Mouse (Mus musculus) heart, adult 9 months (tissue): ENCODE data around the gene Rnf34.

Experiments used
- DNase-seq, 2 experiments: peaks; one replicate each; pipeline ENCODE4 v3.0.0; 2022; ENCODE audit warnings: low spot score in 2 of 2

Rnf34 gene

DNA sequence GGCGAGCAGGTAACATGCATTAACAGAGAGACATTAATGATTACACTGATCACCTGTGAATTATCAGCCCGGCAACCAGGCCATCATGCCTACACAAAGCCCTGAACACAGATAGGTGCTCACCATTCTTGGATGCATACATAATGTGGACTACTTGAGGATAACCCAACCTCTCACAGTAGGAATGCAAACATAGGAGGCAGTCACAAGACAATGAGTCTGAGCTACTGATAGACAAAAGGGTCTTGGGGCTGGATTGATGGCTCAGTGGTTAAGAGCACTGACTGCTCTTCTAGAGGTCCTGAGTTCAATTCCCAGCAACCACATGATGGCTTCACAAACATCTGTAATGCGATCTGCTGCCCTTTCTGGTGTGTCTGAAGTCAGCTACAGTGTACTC is 22.8 kb downstream of the Rnf34 start:
- no peak for DNase-seq

DNA sequence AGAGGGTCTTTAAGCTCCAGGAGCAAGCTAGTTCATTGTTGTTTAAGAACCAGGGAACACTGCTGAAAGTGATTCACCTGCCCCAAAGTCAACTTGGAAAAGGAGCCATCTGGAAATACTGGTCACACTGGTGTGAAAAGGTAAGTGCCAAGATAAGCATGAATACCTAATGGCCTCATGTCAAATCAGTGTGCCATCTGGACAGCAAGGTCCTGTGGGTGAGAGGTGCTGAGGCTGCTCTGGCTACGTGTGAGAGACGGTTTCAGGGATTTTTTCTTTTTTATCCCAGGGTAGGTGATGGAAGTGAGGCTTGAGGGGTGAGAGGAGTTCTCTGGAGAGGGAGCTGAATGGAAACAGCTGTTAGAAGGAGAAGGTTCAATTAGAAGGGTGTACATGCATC is 23.7 kb downstream of the Rnf34 start:
- no peak for DNase-seq

DNA sequence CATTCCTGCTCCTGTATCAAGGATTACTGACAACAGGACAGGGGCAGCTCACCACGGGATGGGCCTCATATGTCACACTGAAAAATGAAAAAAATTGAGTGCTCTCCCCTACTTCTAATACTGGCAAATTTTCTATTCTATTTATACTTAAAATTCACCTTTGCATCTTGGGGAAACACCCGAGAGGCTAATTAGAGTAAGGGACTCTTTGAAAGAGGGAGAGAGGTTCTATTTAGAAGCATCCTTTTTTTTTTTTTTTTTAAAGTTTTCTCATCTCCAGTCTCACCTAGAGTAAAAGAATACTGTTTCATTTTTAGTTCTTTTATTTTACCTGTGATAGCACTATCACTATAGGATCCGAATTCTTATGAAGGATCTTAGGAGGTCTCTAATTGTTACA is 24.5 kb downstream of the Rnf34 start:
- no peak for DNase-seq

DNA sequence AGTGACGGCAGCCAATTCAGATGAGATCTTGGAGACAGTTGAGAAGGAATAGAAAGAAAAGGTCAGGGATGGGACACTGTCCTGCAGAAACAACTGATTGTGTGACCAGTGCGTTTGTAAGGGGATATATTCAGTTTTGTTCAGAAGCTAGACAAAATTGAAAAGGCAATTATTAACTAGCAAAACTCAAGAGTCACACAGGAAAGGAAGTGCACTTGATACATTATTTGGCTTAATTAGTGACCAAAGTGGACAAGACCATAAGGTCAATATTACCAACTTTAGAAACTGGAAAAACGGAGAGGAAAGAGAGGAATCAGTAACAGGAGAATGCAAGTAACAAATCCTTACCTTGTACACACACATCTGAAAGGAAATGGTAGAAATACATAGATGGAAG is 26.8 kb downstream of the Rnf34 start:
- DNase-seq = no peak

DNA sequence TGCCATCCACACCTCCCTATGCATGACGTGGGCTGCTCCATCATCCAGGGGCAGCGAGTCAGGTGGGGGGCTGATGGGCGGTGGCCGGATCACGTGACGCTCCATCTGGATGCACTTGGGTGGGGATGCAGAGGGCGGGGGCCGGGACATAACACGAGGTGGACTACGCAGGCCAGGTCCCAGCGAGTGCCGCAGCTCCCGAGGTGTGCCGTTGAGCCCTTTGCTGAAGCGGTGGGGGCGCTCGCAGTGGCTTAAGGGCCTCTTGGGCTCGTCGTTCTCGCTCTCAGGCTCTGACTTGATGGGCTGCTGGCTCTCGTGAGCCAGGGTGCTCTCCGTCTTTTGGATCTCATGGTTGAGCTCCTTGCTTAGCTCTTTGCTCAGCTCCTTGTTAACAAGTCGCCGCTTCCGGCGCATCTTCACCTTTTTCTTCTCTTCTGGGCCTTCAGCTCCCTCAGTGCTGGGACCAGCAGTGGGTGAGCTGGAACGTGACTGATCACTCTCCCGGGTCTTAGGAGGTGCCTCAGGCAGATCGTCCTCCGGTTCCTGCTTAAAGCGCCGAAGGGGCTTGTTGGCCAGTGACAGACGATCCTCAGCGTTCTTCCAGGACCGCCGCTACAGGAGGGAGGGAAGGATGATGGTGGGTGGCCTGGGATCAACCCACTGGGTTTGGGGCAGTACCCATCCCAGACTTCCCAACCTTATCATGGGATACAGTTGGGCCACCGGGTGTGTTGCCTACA is 30.6 kb downstream of the Rnf34 start:
- DNase-seq = no peak

DNA sequence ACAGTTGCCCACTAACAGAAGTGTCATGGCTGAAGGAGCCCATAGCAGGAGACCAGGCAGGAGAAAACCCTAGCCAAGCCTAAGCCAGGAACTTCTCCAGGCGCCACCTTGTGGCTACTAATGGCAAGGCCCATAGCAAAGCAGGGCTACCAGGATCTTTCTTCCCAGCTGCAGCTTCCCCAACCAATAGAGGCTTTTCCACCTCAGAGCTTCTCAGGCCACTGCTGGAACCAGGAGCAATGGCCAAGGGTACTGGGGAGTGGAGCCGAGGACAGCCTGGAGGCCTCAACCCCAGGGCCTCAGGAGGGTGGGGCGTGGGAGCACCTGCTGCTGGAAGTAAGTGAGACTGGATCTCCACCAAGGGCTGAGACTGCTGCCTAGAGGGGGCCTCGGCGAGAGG is 31.5 kb downstream of the Rnf34 start:
- peak; percentile 29 to 38 for DNase-seq

DNA sequence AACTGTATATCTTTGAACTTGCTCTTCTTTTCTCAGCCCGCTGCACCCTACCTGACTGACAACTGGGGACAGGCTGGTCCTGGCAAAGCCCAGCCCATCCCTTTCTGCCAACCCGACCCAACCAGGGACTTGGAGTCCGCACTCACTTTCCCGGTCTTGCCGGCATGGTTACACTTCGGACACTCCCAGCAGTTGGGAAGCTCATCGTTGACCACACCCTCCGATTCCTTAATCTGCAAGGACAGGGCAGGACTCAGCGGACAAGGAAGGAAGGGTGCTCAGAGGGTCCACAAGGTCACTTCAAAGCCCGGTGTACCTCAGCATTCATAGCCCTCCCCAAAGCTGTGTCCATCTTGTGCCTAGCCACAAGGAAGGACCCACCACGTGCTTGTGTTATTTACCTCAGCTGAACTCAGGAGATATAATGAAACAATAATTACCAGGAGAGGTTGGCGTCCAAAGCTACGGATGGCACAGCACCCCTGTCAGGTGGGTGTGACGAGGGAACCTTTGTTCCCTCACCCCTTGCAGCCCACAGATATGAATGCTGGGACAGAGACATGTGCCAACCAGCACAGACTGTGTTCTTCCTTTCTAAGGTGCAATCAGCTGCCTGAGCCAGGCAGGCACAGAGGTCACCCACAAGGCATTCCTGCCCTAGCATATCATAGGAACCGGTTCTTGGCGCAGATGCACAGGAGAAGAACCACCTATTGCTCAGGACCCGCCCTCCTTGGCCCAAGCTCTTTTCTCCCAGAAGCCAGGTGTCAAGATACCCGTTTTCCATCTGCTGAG is 32.6 kb downstream of the Rnf34 start:
- no peak for DNase-seq

DNA sequence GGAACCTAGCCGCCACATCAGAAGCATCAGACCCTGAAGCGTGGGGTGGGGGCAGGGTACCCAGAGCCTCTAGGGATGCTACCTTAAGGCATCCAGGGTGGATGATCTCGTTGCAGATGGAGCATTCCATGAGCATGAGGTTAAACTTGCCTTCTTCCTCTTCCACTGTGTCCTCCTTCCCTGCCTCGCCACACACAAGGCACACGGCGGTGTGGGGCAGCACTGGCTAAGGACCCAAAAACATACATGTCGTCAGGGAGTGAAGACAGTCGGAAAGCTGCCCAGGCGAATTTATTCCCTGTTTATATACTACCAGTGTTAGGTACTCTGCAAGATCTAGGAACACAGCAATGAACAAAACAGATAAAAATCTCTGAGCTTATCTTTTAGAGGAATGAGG is 33.4 kb downstream of the Rnf34 start:
- no peak for DNase-seq

DNA sequence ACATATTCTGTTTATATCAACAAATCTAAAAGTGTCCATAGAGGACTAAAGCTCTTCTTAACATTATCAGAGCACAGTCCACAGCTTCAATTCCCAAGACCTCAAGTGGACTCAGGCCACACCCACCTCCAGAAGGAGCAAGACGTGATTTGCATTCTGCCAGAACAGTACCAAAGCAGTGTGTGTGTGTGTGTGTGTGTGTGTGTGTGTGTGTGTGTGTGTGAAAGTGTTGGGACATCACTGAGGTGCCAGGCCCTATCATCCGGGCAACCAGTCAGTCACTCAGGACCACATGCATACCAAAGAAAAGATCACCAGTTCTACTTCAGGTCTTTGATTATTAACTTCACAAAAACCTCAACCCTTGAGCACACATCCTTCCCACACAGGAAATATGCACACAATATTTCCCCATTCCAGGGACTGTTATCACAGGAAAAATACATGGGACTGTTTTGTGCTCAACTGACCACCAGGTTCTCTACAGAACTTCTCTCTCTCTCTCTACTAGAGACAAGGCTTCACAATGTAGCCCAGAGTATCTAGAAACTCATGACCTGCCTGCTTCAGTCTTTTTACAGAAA is 33.9 kb downstream of the Rnf34 start:
- no peak for DNase-seq

DNA sequence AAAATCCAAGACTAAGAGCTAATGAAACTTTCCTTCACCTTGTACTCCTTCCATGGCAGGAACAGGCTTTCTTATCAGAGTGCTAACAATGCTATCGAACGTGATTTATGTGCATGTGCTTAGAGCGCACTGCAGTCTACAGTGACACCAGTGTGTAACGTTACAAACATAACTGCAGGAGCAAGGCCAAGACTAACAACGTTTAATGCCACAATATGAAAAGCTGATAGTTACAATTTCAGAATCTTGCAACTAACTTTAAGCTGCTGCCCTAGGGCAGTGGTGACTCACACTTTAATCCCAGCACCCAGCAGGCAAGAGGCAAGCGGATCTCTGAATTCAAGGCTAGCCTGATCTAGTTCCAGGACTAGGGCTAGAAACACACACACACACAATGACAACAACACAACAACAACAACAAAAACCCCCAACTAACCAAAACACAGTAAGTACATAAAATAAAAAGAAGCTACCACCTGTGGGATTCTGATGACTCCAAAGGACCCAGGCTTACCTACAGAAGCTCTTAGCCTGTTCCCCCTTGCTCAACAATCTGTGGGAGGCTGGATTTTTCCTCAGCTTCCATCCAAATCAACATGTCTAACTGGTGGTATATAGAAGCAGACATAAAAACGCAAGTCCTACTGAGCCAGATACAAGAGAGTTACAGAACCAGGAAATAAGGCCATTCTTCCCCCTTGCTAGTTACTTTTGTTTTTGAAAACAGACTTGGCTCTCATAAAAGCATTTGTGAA is 34.9 kb downstream of the Rnf34 start:
- no peak for DNase-seq

DNA sequence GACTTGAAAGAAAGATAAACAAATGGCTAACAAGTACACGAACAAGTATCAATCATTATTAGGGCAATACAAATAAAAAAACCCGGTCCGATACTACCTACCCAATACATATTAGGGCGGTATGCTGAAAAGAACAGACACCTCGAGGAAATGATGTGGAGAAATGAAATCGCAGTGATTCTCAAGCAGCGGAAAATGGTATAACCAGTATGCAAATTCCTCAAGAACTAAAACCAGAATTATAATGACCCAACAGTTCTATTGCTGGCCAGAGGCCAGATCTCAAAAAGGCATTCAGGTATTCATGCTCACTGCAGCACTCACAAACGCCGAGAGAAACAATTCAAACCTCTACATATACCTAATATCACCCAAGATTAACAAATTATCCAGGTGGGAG is 37.2 kb downstream of the Rnf34 start:
- DNase-seq = no peak

DNA sequence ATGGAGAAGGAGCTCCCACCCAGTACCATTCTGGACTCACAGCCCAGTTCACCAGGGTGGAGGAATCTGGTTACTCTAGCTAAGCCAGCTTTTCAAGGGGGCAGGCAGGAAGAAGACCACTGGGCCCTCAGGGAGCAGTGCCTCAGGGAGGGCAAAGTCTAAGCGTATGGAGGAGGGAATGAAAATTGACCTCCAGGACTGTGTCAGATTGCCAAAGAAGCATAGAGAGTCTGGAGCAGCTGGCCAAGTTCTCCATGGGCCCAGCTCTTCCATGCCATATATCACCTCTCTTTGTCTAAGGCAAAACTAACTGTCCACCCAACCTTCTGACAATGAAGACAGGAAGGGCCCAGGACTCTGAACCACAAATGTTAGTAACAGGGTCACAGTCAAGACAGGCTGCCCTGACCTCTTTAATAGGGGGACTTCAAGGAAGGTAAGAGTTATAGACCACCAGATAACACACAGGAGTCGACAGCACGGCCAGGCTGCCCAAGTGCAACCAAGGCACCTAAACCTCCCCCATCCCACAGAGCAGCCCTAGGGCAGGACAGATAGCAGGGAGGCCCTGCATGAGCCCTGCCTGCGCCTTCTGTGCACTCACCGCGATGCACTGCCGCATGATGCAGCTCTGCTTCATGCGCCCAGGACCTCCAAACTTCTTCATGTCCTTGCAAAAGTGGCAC is 38.2 kb downstream of the Rnf34 start:
- DNase-seq = no peak

DNA sequence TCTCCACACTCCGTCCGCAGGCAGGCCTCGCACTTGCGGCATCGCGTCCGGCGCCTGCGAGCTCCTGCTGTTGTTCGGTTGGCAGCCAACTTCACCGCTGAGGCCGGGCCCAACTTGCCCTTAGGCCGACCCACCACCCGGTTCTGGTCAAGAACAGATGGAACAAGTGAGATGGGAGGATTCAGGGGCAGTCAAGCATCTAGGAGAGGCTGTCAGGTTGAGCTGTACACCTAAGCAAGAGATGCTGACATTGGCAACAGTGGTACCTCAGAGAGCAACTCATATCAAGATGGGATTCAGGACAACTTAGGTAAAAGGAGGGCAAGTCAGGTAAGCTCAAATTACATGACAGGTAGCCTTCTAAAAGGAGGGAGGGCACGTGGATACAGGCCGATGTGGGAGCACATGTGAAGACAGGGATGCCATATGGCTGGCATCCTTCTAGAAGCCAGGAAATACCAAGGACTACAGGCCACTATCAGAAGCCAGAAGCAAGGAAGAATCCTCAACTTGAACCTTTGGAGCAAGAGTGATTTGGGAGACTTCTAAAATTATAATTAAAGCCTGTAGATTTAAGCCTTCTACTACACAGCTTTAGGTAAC is 38.9 kb downstream of the Rnf34 start:
- DNase-seq = no peak

DNA sequence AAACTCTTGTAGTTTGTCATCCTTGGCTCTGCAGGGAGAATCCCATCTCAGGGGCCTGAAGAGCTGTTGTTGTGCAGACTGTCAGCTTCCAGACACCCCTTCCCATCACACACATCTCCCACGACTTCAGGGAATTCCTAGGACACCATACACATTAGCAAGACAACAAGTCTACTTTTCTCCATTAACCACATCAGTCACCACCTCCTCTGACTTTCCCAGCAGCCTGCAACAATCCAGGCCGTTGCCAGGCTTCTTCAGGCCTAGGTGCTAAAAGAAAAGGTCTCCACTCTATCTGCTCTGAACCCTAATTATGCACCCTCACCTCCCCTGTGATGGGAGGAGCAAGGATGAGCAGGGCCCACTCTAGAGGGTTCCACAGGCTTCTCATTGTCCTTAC is 40.5 kb downstream of the Rnf34 start:
- no peak for DNase-seq

DNA sequence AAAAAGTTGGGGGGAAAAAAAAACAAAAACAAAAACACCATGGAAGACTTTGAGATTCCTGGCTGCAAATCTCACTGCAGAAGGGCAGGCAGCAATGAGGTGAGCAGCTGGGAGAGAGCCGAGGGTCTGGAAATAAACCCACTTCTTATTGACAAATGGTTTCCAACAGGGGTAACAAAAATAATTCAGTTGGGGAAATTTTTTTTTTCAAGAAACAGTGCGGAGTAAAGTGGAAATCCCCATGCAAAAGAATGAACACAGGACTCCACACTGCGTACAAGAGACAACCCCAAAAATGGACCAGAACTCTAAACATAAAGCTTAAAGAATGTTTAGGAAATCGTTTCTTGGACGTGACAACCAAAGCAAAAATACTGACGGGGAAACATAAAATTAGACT is 43.4 kb downstream of the Rnf34 start:
- DNase-seq = no peak

DNA sequence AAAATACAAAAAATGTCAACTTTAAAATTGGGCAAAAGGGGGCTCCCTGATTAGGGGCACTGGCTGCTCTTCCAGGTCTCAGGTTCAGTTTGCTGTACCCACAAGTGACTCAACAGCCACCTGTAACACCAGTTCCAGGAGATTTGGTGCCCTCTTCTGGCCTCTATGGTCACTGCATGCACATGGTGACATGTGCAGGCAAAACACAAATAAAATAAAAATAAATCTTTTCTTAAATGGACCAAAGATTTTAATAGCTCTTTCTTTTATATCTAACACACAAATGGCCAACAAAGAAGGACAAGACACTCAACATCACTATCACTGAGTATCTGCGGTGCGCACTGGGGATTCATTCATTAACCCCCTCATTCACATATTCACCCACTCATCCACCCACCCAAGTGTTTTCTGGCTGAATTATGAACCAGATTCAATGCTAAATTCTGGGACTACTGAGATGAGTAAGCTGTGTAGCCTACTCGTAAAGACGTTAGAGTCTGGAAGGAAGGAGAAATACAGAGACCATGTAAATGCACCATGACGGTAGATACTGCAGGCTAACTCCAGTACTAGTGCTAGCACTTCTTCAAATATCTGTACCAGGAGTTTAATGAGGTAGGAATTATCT is 44.3 kb downstream of the Rnf34 start:
- DNase-seq = no peak

DNA sequence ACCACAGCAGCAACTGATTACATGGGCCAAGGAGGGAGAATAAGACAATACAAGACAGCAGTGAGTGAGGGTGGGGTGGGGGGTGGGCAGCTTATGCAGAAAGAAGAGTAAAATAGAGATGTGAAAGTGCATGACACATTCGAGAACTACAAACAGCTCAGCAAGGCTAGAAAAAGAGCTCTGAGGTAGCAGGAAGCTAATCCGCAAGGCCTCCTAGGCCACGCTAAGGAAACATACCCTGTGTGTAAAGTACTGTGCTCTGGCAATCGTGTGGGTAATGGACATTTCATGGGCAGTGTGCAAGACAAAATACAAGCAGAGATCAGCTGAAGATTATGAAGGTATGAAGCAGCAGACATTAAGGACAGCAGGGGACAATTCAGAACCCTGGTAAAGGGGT is 45.0 kb downstream of the Rnf34 start:
- DNase-seq = no peak

DNA sequence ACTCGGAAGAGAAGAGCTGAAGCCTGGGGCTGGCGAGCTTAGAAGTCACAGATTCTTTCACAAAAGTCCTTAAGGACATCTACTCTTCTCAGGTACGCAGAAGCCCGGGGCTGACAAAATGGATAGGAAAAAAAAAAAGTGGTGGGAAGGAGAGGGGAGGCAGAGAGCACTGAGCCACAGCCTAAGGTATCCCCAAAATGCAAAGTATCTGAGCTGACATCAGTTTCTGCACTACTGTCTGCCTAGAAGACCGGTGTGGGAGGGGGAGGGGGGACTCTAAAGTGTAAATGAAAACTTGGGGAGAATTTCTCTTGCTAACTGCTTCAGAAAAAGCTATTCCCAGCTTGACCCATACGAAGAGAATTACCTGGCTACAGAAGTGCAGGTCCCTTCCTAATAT is 48.3 kb downstream of the Rnf34 start:
- DNase-seq = no peak

DNA sequence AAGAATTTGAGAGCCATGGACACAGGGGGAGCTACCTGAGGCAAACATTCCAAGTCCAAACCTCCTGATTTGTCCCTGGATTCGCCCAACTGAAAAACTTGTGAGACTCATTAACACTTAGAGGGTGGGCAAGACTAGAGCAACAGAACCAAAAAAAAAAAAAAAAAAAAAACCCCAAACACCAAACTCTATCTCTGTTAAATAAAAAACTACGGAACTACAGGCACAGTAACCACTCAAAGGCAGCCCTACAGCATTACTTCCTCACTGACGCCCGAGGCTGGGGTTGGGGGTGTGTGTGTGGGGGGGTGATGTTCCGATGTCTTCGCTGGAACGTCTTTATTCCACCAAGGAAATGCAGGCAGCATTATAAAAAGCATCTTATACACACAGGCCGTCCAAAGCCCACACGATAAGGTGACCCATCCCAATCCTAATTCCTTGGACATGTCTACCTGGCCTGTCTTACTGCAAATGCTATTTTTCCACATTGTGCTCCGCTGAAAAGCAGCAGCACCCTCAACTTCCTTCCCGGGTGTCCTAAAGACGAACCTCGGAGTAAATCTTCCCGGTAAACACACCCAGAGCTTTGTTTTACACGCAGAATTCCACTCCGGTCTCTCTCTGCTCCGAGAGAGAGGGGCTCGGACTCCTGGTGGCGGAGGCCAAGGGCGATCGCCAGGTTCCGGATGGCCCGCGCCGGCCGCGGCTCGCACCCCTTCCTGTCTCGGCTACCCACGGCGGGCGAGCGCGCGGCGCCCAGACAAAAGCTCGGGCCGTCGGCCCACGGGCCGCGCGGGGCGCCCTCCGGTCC is 49.3 kb downstream of the Rnf34 start:
- no peak for DNase-seq
